Mouse (Mus musculus) right cerebral cortex, adult 2 months (tissue): Measurements from ENCODE around the gene Prpf4.

Source experiments
- DNase-seq, 2 experiments: peaks; one replicate each; pipeline ENCODE4 v3.0.0; 2021 to 2022; ENCODE audit warnings: low spot score in 2 of 2

Gene Prpf4

DNA sequence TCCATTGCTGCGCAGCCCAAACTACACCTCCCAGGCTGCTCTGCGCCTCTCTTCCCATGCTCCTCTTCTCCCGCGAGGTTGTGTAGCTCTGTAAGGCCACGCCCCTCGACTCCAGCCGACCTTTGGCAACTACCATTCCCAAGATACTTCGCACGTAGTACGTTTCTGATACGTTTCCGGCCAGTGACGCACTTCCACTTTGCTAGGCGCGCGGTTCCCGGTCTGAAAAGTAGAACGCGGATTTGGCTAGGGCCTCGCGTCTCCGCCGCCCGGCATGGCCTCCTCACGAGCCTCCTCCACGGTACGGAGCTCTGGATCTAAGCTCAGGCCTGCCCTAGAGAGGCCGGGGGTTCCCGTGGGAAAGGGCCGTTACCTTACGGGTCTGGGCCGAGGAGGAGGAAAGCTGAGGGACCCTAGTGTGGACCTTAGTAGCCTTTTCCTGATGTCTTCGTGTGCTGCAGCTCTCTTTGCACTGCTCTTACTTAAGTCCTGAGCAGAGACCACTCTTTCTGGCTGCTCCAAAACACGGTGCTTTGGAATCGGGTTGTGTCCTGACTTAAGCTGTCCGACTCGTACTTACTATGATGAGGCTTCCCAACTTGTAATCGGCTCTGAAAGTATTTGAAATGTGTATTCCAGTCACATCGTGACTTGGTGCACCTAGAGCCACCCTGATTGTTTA is at the start of gene Prpf4, which contains the start of gene Cdc26:
Gene Prpf4 (plus strand): TSS at position 197 of the 682 bp plus-strand sequence.
Gene Cdc26 (minus strand): TSS at position 42 of the 682 bp plus-strand sequence.
- DNase-seq: peak; percentile 99 to 100

DNA sequence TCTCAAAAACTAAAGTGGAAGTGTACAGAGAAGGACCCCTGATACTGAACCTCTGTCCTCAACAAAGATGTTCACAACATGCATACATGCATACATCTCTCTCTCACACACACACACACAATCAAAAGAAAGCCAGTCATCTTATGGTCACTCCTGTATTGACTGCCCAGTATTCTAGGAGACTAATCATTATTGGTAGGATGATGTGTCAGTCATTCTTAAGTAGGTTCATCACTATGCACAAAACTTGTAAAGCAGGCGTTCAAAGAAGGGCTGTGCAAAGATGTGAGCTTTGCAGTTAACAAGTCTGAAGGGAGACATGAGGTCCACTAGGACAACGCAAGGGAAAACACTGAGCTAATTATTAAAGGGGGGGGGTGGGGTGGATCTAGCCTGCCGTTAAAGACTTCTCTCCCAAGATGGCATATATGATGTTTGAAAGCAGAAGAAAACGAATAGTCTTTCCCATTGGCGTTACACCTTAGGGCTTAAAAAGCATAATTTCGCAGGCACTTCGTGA is 49.3 kb upstream of the Prpf4 start:
- no peak for DNase-seq

DNA sequence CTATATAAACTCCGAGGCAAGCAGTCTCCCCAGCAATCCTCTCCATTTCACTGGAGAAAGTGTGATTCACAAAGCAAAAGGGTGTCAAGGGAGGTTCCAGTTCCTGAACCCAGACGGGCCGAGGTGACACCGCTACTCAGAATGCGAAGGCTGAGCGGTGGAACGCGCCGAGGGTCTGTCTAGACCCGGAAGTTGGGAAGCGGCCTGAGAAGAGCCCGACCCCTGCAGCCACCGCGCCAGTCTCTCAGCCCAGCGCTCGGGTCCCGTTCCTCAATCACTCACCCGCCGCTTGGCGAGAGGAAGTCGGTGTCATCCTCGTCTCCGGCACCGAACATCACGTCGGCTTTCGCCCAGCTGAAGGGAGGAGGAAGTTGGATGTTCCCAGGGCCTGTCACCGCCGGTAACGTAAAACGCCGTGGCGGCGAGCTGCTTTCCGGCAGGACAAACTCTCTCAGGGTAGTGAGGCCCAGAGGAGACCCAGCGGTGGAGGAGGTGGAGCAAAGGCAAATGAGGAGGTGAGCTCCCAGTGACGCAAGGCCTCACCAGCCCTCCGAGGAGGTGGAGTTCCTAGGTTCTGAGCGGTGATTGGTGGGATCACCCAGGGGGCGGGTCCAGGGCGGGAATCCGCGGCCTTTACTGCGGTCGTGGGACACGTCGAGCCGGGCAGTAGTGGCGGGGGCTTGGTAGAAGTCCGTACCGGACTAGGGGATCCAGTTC is 48.4 kb upstream of the Prpf4 start, which contains the start of the genes Fkbp15 and Slc31a1:
Gene Fkbp15 (minus strand): TSS at position 461 of the 717 bp plus-strand sequence.
Gene Slc31a1 (plus strand): TSS at position 640 of the 717 bp plus-strand sequence.
- peak; percentile 97 to 98 for DNase-seq

DNA sequence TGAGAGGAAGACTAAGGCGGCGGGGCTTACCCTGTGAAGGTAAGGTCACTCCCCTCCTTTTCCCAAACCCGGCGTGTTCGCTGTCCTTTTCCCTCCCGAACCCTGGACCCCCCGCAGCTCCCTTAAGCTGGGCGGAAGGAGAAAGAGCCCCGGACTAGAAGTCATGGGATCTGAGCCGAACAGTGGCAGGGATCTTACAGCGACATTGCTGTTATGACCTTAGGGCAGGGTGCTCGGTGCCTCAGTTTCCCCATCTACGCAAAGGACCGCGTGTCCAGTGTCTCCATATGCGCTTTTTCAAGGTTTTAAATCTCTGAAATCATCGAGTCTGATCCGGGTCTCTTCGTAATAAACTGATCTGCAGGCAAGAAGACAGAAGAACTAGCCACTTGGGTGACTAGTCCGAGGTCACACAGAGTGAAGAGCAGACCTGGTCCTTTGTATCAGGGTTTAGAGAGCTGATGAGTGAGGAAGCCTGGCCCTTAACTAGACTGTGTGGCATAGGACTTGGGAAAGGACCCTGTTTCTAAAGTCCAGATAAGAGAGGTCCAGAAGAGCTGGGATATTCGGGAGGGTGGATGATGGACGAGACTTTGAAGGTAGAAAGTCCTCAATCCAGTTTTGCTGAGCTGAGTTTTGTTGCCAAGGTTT is 47.7 kb upstream of the Prpf4 start:
- DNase-seq: no peak

- DNase-seq: no peak
Measured at GRCm38 (mm10) chr4:62361571-62361970, 47.0 kb upstream of the Prpf4 start.

DNA sequence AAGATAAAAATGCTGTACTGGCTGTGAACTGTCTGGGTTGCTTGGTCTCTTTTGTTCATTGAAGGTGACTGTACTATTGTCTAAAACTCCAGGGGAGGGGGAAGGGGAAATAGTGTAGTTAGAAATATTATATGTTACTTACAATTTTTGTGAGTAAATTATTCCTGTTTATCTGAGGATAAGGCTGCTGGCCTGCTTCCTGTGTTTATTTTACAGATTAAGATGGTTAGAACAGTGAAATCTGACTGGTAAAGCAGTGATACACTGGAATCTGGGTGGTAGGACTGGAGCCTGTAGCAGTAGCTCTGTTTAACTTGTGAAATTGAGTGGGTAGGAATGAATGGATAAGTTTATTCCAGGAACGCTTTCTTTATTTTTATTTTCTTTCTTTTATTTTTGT is 46.6 kb upstream of the Prpf4 start:
- no peak for DNase-seq

DNA sequence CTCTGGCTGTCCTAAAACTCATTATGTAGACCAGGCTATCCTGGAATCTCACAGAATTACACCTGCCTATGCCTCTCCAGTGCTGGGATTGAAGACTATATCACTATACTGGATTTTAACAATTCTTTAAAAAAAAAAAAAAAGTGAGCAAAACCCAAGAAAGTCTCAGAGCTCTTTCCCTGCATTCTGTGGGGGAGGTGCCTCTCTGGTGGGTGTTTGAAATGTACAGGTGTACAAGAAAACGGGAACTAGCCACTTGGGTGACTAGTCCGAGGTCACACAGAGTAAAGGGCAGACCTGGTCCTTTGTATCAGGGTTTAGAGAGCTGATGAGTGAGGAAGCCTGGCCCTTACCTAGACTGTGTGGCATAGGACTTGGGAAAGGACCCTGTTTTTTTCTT is 46.2 kb upstream of the Prpf4 start:
- no peak for DNase-seq

DNA sequence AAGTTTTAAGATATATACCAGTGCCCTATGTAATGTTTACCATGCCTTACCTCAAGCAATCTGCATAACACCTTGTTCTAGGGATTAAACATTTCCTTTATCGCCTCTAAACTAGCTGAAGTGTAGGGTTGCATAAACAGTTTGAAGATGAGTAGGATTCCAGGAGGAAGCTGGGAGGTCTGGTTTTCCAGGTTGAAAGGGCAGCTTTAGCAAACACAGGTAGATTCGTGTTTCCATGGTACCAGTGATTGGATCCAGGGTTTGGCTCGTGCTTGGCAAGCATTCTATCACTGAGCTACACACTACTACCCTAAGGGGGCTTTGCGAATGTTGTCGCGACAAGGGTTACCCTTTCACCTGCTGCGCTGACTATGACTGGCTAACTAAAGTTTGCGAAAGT is 44.3 kb upstream of the Prpf4 start:
- DNase-seq: no peak

DNA sequence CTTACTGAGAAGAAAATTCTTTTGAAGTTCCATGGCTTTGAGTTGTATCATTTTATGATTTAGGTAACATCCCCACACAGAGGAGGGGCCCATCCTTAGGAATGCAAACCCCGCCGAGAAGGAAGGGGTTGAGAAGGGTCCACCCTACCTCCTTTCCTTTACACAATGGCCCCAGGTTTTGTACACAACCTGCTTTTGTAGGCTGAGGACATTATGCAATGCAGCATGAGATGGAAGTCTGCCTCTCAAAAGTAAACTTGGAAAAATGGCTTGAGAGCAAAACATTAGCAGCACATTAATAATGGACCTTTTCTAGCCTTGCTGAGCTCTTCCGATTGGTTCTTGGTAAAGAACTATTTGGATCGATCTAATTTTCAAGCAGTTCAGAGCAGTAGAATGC is 42.3 kb upstream of the Prpf4 start:
- DNase-seq: no peak

DNA sequence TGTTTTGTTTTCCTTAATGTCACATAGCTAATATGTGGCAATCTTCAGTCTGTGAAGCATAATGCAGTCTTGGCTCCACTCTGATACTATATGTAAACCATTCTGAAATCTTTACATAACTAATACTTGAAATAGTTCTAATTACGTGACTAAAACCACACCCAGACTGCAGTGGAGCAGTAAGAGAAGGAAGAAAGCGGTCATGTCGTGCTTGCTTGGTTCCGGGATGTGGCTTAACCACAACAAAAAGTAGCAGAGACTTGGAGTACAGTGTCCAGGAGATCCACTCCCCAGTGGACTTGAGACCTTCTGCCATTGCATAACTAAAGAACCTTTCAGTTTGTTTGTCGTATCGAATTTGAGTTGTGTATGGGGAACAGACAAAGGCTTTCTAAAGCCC is 41.0 kb upstream of the Prpf4 start:
- DNase-seq: no peak

- DNase-seq: no peak
Measured at GRCm38 (mm10) chr4:62369091-62369490, 39.5 kb upstream of the Prpf4 start.

DNA sequence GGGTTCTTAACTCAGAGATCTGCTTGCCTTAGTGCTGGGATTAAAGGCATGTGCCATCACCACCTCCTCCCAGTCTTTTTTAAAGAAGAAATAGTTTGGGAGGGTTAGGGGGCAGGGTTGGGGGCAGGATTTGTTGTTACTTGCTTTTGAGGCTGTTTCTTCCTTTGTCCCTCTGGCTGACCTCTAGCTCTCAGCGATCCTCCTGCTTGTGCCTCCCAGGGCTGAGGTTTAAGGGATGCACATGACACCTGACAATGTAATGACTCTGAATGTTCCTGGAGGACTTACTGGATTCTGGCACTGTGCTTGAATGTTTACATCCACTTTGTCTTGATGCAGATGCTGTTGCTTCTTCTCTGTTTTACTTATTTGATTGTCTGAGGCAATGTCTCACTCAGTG is 36.2 kb upstream of the Prpf4 start:
- DNase-seq: no peak

- no peak for DNase-seq
Measured at GRCm38 (mm10) chr4:62372818-62373520, 35.6 kb upstream of the Prpf4 start.

DNA sequence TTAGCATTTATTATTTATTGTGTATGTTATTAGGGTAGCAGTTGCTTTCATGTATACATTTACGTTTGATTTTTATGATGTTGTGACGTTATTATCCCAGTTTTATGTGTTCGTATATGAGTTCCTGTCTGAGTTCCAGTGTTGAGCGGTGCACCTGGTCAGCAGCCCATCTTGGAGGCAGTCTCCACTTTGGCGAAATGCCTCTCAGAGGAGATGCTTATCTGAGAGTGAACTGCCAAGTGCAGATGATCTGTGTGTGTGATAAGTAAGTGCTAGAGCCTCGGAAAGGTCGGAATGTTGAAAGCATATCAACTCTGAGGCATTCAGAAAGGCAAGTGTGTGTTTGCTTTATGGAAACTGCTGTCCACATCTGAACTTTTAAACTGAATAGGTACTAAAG is 34.9 kb upstream of the Prpf4 start:
- no peak for DNase-seq

GRCm38 (mm10) chr4:62374342-62374741 is 34.3 kb upstream of the Prpf4 start:
- no peak for DNase-seq

DNA sequence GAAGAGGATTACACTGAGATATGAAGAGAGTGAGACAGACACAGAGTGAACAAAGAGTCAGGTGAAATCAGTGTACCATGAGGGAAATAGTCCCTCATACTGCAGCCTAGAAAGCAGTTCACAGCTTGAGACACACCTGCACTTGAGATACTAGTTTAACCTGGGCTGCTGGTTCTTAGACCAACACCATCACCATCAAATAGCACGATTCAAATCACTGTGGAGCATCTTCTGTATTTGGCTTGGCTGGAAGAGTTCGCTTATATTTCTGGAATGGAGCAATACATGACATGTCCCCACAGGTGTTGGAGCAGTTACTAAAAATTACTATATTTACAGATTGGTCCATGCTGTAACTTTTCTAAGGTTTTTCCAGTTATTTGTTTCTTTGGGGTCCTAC is 32.5 kb upstream of the Prpf4 start:
- no peak for DNase-seq

DNA sequence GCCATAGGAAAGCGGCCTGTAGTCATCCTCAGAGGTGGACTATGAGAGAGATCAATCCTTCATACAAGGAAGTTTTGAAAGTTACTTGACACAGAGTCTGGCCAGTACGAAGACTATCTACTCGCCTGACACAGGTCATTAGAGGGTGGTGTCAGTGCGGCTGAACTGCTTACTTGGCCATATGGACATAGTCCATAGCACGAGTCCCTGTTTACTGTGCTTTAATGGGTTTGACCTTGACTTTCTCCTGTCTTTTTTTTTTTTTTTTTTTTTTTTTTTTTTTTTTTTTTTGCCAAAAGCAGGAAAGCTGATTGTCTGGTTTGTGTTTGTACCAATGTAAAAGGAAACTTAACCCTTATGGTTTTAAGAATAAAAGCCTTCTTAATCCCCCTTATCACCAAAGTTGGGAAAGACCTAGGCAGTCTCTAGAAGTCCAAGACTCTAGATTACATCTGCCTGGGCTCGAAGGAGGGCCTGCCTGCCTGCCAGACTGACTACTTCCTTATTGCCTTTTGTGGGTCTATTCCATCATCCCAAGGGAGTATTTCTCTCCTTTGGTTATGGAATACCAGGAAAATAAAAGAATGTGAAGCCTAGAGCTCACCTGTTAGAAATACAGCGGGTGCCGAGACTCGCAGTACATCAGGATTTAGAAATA is 28.7 kb upstream of the Prpf4 start:
- DNase-seq: no peak

DNA sequence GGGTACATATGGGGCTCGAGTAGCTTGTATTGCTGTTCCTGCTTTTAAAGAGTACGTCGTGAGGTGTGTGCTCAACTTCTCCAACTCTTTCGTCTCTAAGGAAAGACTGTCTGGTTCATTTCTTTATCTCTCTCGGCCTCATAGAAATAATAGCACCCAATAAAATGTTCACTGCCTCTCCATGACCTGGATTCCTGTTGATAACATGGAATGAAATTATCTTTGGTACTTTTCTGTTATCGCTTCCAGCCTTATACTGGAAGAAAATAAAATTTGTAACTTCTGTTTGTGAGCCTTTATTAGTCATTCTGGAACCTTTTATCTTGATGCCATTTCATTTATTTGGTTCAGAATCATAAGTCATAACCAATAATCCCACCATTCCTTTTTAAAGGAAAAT is 25.4 kb upstream of the Prpf4 start:
- DNase-seq: no peak

DNA sequence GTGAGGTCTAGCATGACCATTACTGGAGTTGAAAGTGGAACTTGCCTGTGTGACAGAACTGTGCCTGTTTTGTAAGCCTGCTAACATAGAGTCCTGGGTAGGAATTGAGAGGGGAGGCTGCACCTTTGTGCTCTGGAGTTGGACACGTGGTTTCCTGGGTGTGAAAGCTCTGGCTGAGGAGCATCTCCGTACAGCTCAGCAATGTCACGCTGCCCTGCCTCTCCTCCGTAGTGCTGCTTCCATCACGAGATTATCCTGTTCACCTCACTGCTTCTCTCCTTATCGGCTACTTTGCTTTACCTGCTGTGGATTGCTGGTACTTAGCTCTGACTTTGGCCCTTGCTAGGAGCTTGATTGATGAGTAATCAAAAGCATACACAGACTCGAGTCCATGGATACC is 24.8 kb upstream of the Prpf4 start:
- DNase-seq: no peak

DNA sequence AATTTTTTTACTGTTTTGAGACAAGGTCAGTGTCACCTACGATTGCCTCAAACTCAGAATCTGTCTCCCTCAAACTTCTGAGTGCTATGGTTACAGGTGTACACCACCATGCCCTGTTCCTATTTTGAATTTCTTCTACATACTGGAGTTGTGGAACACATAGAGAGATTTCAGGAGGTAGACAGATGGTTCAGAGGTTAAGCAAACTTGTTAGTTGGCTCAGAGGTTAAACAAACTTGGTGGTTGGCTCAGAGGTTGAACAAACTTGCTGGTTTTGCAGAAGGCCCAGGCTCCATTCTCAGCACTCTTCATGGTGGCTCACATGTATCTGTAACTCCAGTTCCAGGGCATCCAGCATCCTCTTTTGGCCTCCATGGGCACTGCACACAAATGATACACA is 24.4 kb upstream of the Prpf4 start:
- no peak for DNase-seq

- peak; percentile 21 to 38 for DNase-seq
Measured at GRCm38 (mm10) chr4:62385439-62385838, 23.2 kb upstream of the Prpf4 start.
